In the genomic region with DNA sequence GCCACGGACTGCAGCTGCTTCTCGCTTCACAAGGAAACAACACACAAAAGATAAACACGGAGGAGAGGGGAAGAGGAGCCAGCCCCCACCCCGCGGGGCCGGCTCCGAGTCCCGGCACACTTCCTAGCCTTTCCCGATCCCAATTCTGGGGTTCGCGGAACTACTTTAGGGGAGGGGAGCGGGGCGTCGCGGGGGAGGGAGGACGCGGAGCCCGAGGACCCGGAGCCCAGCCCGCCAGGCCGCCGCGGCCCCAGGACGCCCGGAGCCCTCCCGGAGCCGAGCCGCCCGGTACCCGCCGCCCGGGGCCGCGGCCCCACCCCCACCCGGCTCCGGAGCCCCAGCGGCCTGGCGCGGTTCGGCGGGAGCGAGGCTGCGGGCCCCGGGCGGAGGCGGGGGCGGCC, we compare ENCODE assay signal across 8 mouse cellular contexts.
DNase-seq lines count a peak whose midpoint lies in the region; ATAC-seq and TF ChIP-seq lines count a peak whose summit lies in the region.

No protein-coding gene starts in this region.

- in situ Hi-C loops in ES-E14 (cut with MboI; ENCODE audit: low sequenced_read_pairs in 2 of 2, unreplicated experiment in 2 of 2): no loop called here

- peak; percentile 76 for ATAC-seq in hindbrain, embryonic 12.5 days (ENCODE audit: low FRiP score)

- DNase-seq in ES-E14 (ENCODE audit: low read depth, low spot score): no peak
- peak; percentile 67 for DNase-seq in forelimb bud, embryonic 11.5 days (ENCODE audit: low read depth, low spot score)
- peak; percentile 16 to 41 for DNase-seq in left cerebral cortex, adult 18-20 months (ENCODE audit: low spot score in 2 of 2)
- peak; percentile 62 for DNase-seq in lung, postnatal 36 days
- peak; percentile 80 for DNase-seq in retina, postnatal 1 day
- DNase-seq in urinary bladder, adult 2 months (ENCODE audit: low spot score): peak; percentile 63

- peak overlapping the region; percentile 18; the same call in 1 of the 2 replicates for H3K27ac ChIP-seq in ES-E14 (ENCODE audit: insufficient read depth, low read depth, low read length, poor library complexity, severe bottlenecking)
- H3K27ac ChIP-seq in brown adipose tissue, adult 24 weeks (replicated peaks; ENCODE audit: low read depth, low read length): peak overlapping the region; percentile 99
- peak overlapping the region; percentile 100 for H3K27ac ChIP-seq in hindbrain, embryonic 12.5 days

- peak overlapping the region; percentile 61 for H3K4me2 ChIP-seq in hindbrain, embryonic 12.5 days (replicated peaks)

- H3K4me3 ChIP-seq in ES-E14 (ENCODE audit: insufficient read depth in 1 of 2, low read depth in 1 of 2, low read length in 2 of 2, poor library complexity in 1 of 2, severe bottlenecking in 1 of 2): peak overlapping the region; percentile 82 to 96
- H3K4me3 ChIP-seq in brown adipose tissue, adult 24 weeks (ENCODE audit: insufficient read depth, low read depth, low read length): peak overlapping the region; percentile 97
- peak overlapping the region; percentile 95 for H3K4me3 ChIP-seq in hindbrain, embryonic 12.5 days

- H3K27me3 ChIP-seq in hindbrain, embryonic 12.5 days: no peaks in the 10 kb centered on the region

- H3K4me1 ChIP-seq in ES-E14 (ENCODE audit: control insufficient read depth in 2 of 2, insufficient read depth in 2 of 2, low read length in 2 of 2, poor library complexity in 1 of 2): peaks cover 0 to 8% of the 10 kb centered on the region in 2 experiments; a peak in 1 of 4 replicates
- peaks cover 6% of the 10 kb centered on the region for H3K4me1 ChIP-seq in brown adipose tissue, adult 24 weeks (ENCODE audit: control insufficient read depth, insufficient read depth, insufficient read length, low read length)
- H3K4me1 ChIP-seq in hindbrain, embryonic 12.5 days: peaks cover 23% of the 10 kb centered on the region

- under 1% methylated on average over 23 of the region's 47 CpGs for WGBS in hindbrain, embryonic 12.5 days

- H3K9ac ChIP-seq in ES-E14 (ENCODE audit: insufficient read depth, low read depth, low read length, poor library complexity, severe bottlenecking): peak overlapping the region; percentile 83
- H3K9ac ChIP-seq in hindbrain, embryonic 12.5 days: peak overlapping the region; percentile 99

- H3K36me3 ChIP-seq in ES-E14 (ENCODE audit: control insufficient read depth, insufficient read depth, low read length, poor library complexity, severe bottlenecking): no peaks in the 10 kb centered on the region
- no peaks in the 10 kb centered on the region for H3K36me3 ChIP-seq in hindbrain, embryonic 12.5 days

- no peaks in the 10 kb centered on the region for H3K9me3 ChIP-seq in ES-E14 (ENCODE audit: control insufficient read depth, insufficient read depth, low read depth, low read length)
- H3K9me3 ChIP-seq in hindbrain, embryonic 12.5 days (replicated peaks): no peaks in the 10 kb centered on the region

TF ChIP-seq in ES-E14, 5 proteins besides CTCF, POLR2A, EP300 and RAD21:
- no peak for TF ChIP-seq ZC3H11A (IDR thresholded peaks at IDR 0.05; ENCODE audit: borderline replicate concordance, low read depth, low read length)
- no peak for TF ChIP-seq MAFK (IDR thresholded peaks at IDR 0.05; ENCODE audit: insufficient read depth, low read depth, low read length)
- no peak for TF ChIP-seq HCFC1 (IDR thresholded peaks at IDR 0.05; ENCODE audit: borderline replicate concordance, insufficient read depth, low read length)
- no peak for TF ChIP-seq ZNF384 (IDR thresholded peaks at IDR 0.05; ENCODE audit: low read depth, low read length)
- TF ChIP-seq CHD2 (IDR thresholded peaks at IDR 0.05; ENCODE audit: low read depth, low read length): no peak

Comparison
In these comparisons a context has a peak if more than half of its experiments do, and no peak if none do; other contexts are left out.
1. H3K27ac ChIP-seq: peak in every context shown above with its lines; median percentile 100 in hindbrain, embryonic 12.5 days; 99 in brown adipose tissue, adult 24 weeks; 18 in ES-E14.